Mouse (Mus musculus) CH12.LX (cell line): ENCODE results near the gene Dusp2. TPM values are rescaled to one million over a fixed set of nuclear protein-coding genes. Genes with fewer than 3 reads are reported as not detected.

Experiments
- DNase-seq: peaks from one replicate; pipeline ENCODE4 v3.0.0-alpha.2; 2013; ENCODE audit errors: extremely low read depth
- H3K27ac ChIP-seq: 2 replicates; pipeline ENCODE4 v1.5.1; 2012; ENCODE audit warnings: low read depth, mild to moderate bottlenecking, control low read depth, moderate library complexity; ENCODE audit not compliant: insufficient read depth
- H3K27me3 ChIP-seq: replicated peaks from 2 replicates; pipeline ENCODE3; 2012; ENCODE audit warnings: inconsistent platforms
- H3K36me3 ChIP-seq, 2 experiments: replicated peaks in 1 of 2; 2 replicates each; pipeline versions ENCODE3 to v1.6.1; 2012; ENCODE audit warnings: inconsistent platforms in 1 of 2, low read length in 1 of 2, mild to moderate bottlenecking in 1 of 2, mixed read lengths in 1 of 2, moderate library complexity in 1 of 2; ENCODE audit not compliant: control insufficient read depth in 1 of 2, insufficient read depth in 1 of 2
- H3K4me1 ChIP-seq, 2 experiments: 2 replicates each; pipeline ENCODE4 v1.6.1; 2012; ENCODE audit warnings: inconsistent platforms in 1 of 2, moderate library complexity in 1 of 2; ENCODE audit not compliant: insufficient read depth in 2 of 2, control insufficient read depth in 1 of 2
- H3K4me2 ChIP-seq: 2 replicates; pipeline ENCODE4 v1.6.1; 2012; ENCODE audit warnings: low read depth, mild to moderate bottlenecking, control low read depth; ENCODE audit not compliant: poor library complexity, insufficient read depth, severe bottlenecking
- H3K4me3 ChIP-seq, 3 experiments: fragments of 150-350 bp in 1 of 3; sonication (generic) in 1 of 3; replicated peaks in 1 of 3; 2 replicates each; pipeline versions ENCODE3 to v1.5.1; 2011 to 2012; ENCODE audit warnings: low read depth in 2 of 3, low read length in 2 of 3, mild to moderate bottlenecking in 2 of 3, moderate library complexity in 2 of 3, control low read depth in 1 of 3, improper control_type of control experiment in 1 of 3, inconsistent platforms in 1 of 3, mixed read lengths in 1 of 3; ENCODE audit not compliant: poor library complexity in 1 of 3
- H3K79me2 ChIP-seq: replicated peaks from 2 replicates; pipeline ENCODE4 v1.6.1; 2012; ENCODE audit warnings: mild to moderate bottlenecking, moderate library complexity; ENCODE audit not compliant: control insufficient read depth, poor library complexity, insufficient read depth, severe bottlenecking; ENCODE audit errors: extremely low read depth
- H3K9ac ChIP-seq: 2 replicates; pipeline ENCODE4 v1.6.1; 2012; ENCODE audit warnings: low read depth, mild to moderate bottlenecking, control low read depth, moderate library complexity; ENCODE audit not compliant: insufficient read depth
- H3K9me3 ChIP-seq: replicated peaks from 2 replicates; pipeline ENCODE3; 2012; ENCODE audit warnings: low read length, inconsistent platforms, mixed read lengths
- BHLHE40 ChIP-seq: IDR thresholded peaks from 2 replicates; pipeline ENCODE4 v1.6.1; 2011; ENCODE audit warnings: mild to moderate bottlenecking, low read depth, low read length, improper control_type of control experiment
- CHD2 ChIP-seq: IDR thresholded peaks from 2 replicates; pipeline ENCODE4 v1.6.1; 2011; ENCODE audit warnings: low read length, improper control_type of control experiment
- CTCF ChIP-seq, 2 experiments: IDR thresholded peaks in 1 of 2; conservative IDR thresholded peaks in 1 of 2; 2 replicates each; pipeline ENCODE4 v1.5.1; 2011 to 2012; ENCODE audit warnings: low read depth in 2 of 2, low read length in 2 of 2, improper control_type of control experiment in 1 of 2, inconsistent platforms in 1 of 2, mild to moderate bottlenecking in 1 of 2, moderate library complexity in 1 of 2
- E2F4 ChIP-seq: IDR thresholded peaks from 2 replicates; pipeline ENCODE4 v1.6.1; 2011; ENCODE audit warnings: low read depth, low read length, improper control_type of control experiment; ENCODE audit not compliant: insufficient replicate concordance
- ELF1 ChIP-seq: IDR thresholded peaks from 2 replicates; pipeline ENCODE4 v1.6.1; 2014; ENCODE audit warnings: low read depth, mild to moderate bottlenecking, inconsistent platforms, low read length, improper control_type of control experiment
- EP300 ChIP-seq: IDR thresholded peaks from 2 replicates; pipeline ENCODE4 v1.6.1; 2011; ENCODE audit warnings: low read length, improper control_type of control experiment
- GABPA ChIP-seq: IDR thresholded peaks from 2 replicates; pipeline ENCODE4 v1.6.1; 2012; ENCODE audit warnings: low read depth, low read length, improper control_type of control experiment, inconsistent platforms; ENCODE audit not compliant: insufficient replicate concordance
- HCFC1 ChIP-seq: IDR thresholded peaks from 2 replicates; pipeline ENCODE4 v1.6.1; 2012; ENCODE audit warnings: low read depth, mild to moderate bottlenecking, inconsistent platforms, low read length, improper control_type of control experiment
- IRF4 ChIP-seq: IDR thresholded peaks from 2 replicates; pipeline ENCODE4 v1.6.1; 2014; ENCODE audit warnings: low read depth, mild to moderate bottlenecking, inconsistent platforms, low read length, improper control_type of control experiment
- JUN ChIP-seq: IDR thresholded peaks from 2 replicates; pipeline ENCODE4 v1.6.1; 2011; ENCODE audit warnings: low read depth, mild to moderate bottlenecking, low read length, improper control_type of control experiment, moderate library complexity; ENCODE audit not compliant: insufficient read depth
- MAFK ChIP-seq: IDR thresholded peaks from 2 replicates; pipeline ENCODE4 v1.6.1; 2011; ENCODE audit warnings: low read length, improper control_type of control experiment; ENCODE audit not compliant: insufficient replicate concordance
- MAX ChIP-seq: IDR thresholded peaks from 2 replicates; pipeline ENCODE4 v1.6.1; 2011; ENCODE audit warnings: low read length, improper control_type of control experiment
- MAZ ChIP-seq: IDR thresholded peaks from 2 replicates; pipeline ENCODE4 v1.6.1; 2012; ENCODE audit warnings: low read depth, mild to moderate bottlenecking, inconsistent platforms, low read length, improper control_type of control experiment, moderate library complexity
- MEF2A ChIP-seq: IDR thresholded peaks from 2 replicates; pipeline ENCODE4 v1.6.1; 2014; ENCODE audit warnings: low read depth, mild to moderate bottlenecking, inconsistent platforms, low read length, improper control_type of control experiment, borderline replicate concordance
- MXI1 ChIP-seq: IDR thresholded peaks from 2 replicates; pipeline ENCODE4 v1.6.1; 2011; ENCODE audit warnings: mild to moderate bottlenecking, low read depth, low read length, improper control_type of control experiment
- MYC ChIP-seq: IDR thresholded peaks from 2 replicates; pipeline ENCODE4 v1.6.1; 2011; ENCODE audit warnings: low read depth, mild to moderate bottlenecking, improper control_type of control experiment, low read length
- PAX5 ChIP-seq: IDR thresholded peaks from 2 replicates; pipeline ENCODE4 v1.6.1; 2012; ENCODE audit warnings: low read length, inconsistent platforms, mixed read lengths
- POLR2AphosphoS2 ChIP-seq: IDR thresholded peaks from 2 replicates; pipeline ENCODE4 v1.6.1; 2011; ENCODE audit warnings: low read depth, low read length, improper control_type of control experiment
- RAD21 ChIP-seq: IDR thresholded peaks from 2 replicates; pipeline ENCODE4 v1.6.1; 2011; ENCODE audit warnings: low read depth, mild to moderate bottlenecking, low read length, improper control_type of control experiment, moderate library complexity
- RCOR1 ChIP-seq: conservative IDR thresholded peaks from 2 replicates; pipeline ENCODE4 v1.6.1; 2012; ENCODE audit warnings: low read depth, mild to moderate bottlenecking, inconsistent platforms, low read length, improper control_type of control experiment
- SIN3A ChIP-seq: IDR thresholded peaks from 2 replicates; pipeline ENCODE4 v1.6.1; 2012; ENCODE audit warnings: low read length, improper control_type of control experiment, inconsistent platforms
- SMC3 ChIP-seq: IDR thresholded peaks from 2 replicates; pipeline ENCODE4 v1.6.1; 2011; ENCODE audit warnings: low read depth, low read length, improper control_type of control experiment
- TBP ChIP-seq: conservative IDR thresholded peaks from 2 replicates; pipeline ENCODE4 v1.6.1; 2011; ENCODE audit warnings: low read depth, low read length, improper control_type of control experiment
- UBTF ChIP-seq: IDR thresholded peaks from 2 replicates; pipeline ENCODE4 v1.6.1; 2012; ENCODE audit warnings: low read depth, mild to moderate bottlenecking, inconsistent platforms, low read length, improper control_type of control experiment, moderate library complexity
- USF1 ChIP-seq: IDR thresholded peaks from 2 replicates; pipeline ENCODE4 v1.6.1; 2014; ENCODE audit warnings: low read depth, mild to moderate bottlenecking, inconsistent platforms, low read length, improper control_type of control experiment
- USF2 ChIP-seq: conservative IDR thresholded peaks from 2 replicates; pipeline ENCODE4 v1.6.1; 2011; ENCODE audit warnings: low read depth, low read length, improper control_type of control experiment
- ZC3H11A ChIP-seq: IDR thresholded peaks from 2 replicates; pipeline ENCODE4 v1.6.1; 2012; ENCODE audit warnings: low read depth, mild to moderate bottlenecking, inconsistent platforms, low read length, improper control_type of control experiment
- ZKSCAN1 ChIP-seq: IDR thresholded peaks from 2 replicates; pipeline ENCODE4 v1.6.1; 2012; ENCODE audit warnings: low read depth, inconsistent platforms, low read length, improper control_type of control experiment, borderline replicate concordance
- ZMIZ1 ChIP-seq: IDR thresholded peaks from 2 replicates; pipeline ENCODE4 v1.6.1; 2012; ENCODE audit warnings: low read depth, mild to moderate bottlenecking, inconsistent platforms, low read length, improper control_type of control experiment
- ZNF384 ChIP-seq: IDR thresholded peaks from 2 replicates; pipeline ENCODE4 v1.6.1; 2012; ENCODE audit warnings: low read depth, low read length, improper control_type of control experiment, inconsistent platforms
- dilution Hi-C: fragments of 300-500 bp; cut with MboI; formaldehyde crosslinking; loops from 2 replicates; pipeline ENCODE4 v1.14.3; 2020; ENCODE audit warnings: low sequenced_read_pairs; ENCODE audit not compliant: extremely low pct_unique_long_range_greater_than_20kb, extremely low pct_ligation_motif_present
- in situ Hi-C: fragments of 300-500 bp; cut with MboI; formaldehyde crosslinking; loops from 3 replicates; pipeline ENCODE4 v1.14.3; 2019; ENCODE audit warnings: low sequenced_read_pairs, low pct_ligation_motif_present, low pct_unique_long_range_greater_than_20kb, mixed read lengths
- polyA plus RNA-seq: library from polyadenylated mRNA; unstranded; fragments of >175 nt; gene quantifications from 2 replicates; pipeline ENCODE4 v1.2.1, GENCODE M21; 2012; ENCODE audit warnings: low read depth; ENCODE audit not compliant: insufficient read length
- total RNA-seq, 2 experiments: library from RNA; depleted of rRNA; stranded (reverse); fragments of 300-350 nt in 1 of 2; fragments of >200 nt in 1 of 2; gene quantifications; 2 replicates each; pipeline ENCODE4 v1.2.3; 2012 to 2014

The Dusp2 gene
- total and polyA plus RNA-seq, 3 experiments: 57.8 to 107 (median 81.5) TPM

DNA sequence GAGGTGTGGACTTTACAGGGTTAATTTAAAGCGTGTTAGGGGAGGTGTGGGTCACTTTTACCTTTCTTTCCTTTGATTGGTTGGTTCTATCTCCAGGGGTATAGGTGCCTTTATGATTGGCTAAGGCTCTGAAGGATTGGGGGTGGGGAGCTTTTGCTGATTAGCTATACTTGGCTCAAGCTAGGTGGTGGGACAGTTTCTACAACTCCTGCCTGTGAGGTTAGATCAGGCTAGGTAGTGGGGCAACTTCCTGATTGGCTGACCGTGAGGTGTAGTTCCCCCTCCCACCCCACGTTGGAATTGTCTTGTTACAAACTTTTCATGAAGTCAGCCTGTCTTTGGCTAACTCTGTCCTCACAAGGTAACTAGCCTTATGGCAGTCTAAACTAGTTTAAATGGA, 28.8 kb upstream of the Dusp2 start:
- H3K4me1 ChIP-seq: peaks cover 13 to 38% of the 10 kb centered on the region in 2 experiments
- no peak overlapping the region for H3K4me3 ChIP-seq
- DNase-seq: no peak
- TF ChIP-seq UBTF: no peak
- no peak for TF ChIP-seq MAZ
- no peak for TF ChIP-seq BHLHE40
- TF ChIP-seq USF2: no peak
- no peak for TF ChIP-seq ELF1
- no peak for TF ChIP-seq MEF2A
- TF ChIP-seq CHD2: 0 out of 2 replicates have a peak, but pooled peaks have one; percentile 35
- H3K36me3 ChIP-seq: no peaks in the 10 kb centered on the region
- in situ Hi-C loops (loop anchor here (5.0 kb wide), 1 partner anchor 35 kb away; no protein-coding TSS in a partner anchor), dilution Hi-C loops (no loop called here)
- H3K27me3 ChIP-seq: no peaks in the 10 kb centered on the region
- no peak overlapping the region for H3K4me2 ChIP-seq
- H3K27ac ChIP-seq: no peak overlapping the region
- no peak overlapping the region for H3K9ac ChIP-seq
- H3K79me2 ChIP-seq: no peaks in the 10 kb centered on the region
- peaks cover 6% of the 10 kb centered on the region for H3K9me3 ChIP-seq

DNA sequence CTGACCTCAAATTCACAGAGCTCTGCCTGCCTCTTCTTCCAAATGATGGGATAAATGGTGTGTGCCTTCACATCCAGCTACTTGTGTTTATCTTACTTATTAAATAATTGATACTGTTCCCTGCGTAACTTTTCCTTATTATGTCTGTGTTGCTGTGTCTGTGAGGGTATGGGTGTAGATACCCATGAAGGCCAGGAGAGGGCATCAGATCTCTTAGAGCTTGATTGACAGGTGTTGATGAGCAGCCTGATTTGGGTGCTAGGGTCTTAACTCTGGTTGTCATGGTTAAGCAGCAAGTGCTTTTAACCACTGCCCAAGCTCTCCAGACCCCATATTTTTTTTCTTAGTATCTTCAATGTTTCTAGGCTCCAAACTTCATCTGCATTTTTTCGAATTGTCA, 27.3 kb upstream of the Dusp2 start:
- H3K9ac ChIP-seq: no peak overlapping the region
- peaks cover 6% of the 10 kb centered on the region for H3K9me3 ChIP-seq
- in situ Hi-C loops: loop anchor here (5.0 kb wide), 1 partner anchor 34 kb away; no protein-coding TSS in a partner anchor
- dilution Hi-C loops: no loop called here
- peaks cover 16 to 44% of the 10 kb centered on the region in 2 experiments for H3K4me1 ChIP-seq
- H3K27me3 ChIP-seq: no peaks in the 10 kb centered on the region
- H3K4me3 ChIP-seq: no peak overlapping the region
- no peak for TF ChIP-seq POLR2AphosphoS2
- TF ChIP-seq RCOR1: no peak
- no peak for TF ChIP-seq CHD2
- TF ChIP-seq EP300: no peak
- TF ChIP-seq ZNF384: 0 out of 2 replicates have a peak, but pooled peaks have one; percentile 4
- peak; percentile 83 for TF ChIP-seq RAD21
- no peak for TF ChIP-seq MAFK
- TF ChIP-seq USF1: no peak
- TF ChIP-seq JUN: no peak
- no peak for TF ChIP-seq E2F4
- TF ChIP-seq USF2: no peak
- peak; percentile 47 for TF ChIP-seq SIN3A
- TF ChIP-seq UBTF: no peak
- no peak for TF ChIP-seq MXI1
- no peak for TF ChIP-seq MAZ
- peak; percentile 96 for TF ChIP-seq SMC3
- TF ChIP-seq TBP: no peak
- no peak for TF ChIP-seq HCFC1
- TF ChIP-seq ZMIZ1: no peak
- TF ChIP-seq CTCF (conservative IDR thresholded peaks at IDR 0.05 in 1 of 2, IDR thresholded peaks at IDR 0.05 in 1 of 2; ENCODE audit: low read depth in 2 of 2, low read length in 2 of 2): peak; percentile 58 to 83
- TF ChIP-seq ZKSCAN1: no peak
- TF ChIP-seq IRF4: 0 out of 2 replicates have a peak, but pooled peaks have one; percentile 23
- TF ChIP-seq MAX: no peak
- TF ChIP-seq ZC3H11A: peak; percentile 69; the same call in 1 of the 2 replicates
- TF ChIP-seq MEF2A: no peak
- no peak for TF ChIP-seq PAX5
- 0 out of 2 replicates have a peak, but pooled peaks have one; percentile 34 for TF ChIP-seq MYC
- no peak for TF ChIP-seq GABPA
- TF ChIP-seq ELF1: no peak
- H3K27ac ChIP-seq: no peak overlapping the region
- no peaks in the 10 kb centered on the region for H3K36me3 ChIP-seq
- no peak overlapping the region for H3K4me2 ChIP-seq
- DNase-seq: peak; percentile 58
- no peaks in the 10 kb centered on the region for H3K79me2 ChIP-seq
